Mouse (Mus musculus): ENCODE results near the gene Slc9a9. TPM values are rescaled to one million over a fixed set of nuclear protein-coding genes. Genes with fewer than 3 reads are reported as not detected.

Gene Slc9a9
- polyA plus RNA-seq, 2 experiments = 1.1 to 1.3 TPM

GRCm38 (mm10) chr9:94833836-94834235 is 164.1 kb downstream of the Slc9a9 start:
- no peaks in the 10 kb centered on the region for H3K4me1 ChIP-seq (replicated peaks; ENCODE audit: control insufficient read depth in 2 of 2, insufficient read depth in 2 of 2, low read length in 1 of 2)
- DNase-seq (ENCODE audit: low read depth in 3 of 3, low spot score in 3 of 3) (no peak), ATAC-seq (ENCODE audit: insufficient read depth) (no peak)
- H3K4me3 ChIP-seq (ENCODE audit: insufficient read depth in 1 of 2, low read depth in 2 of 2, low read length in 2 of 2) = no peak overlapping the region
- WGBS (ENCODE audit: insufficient replicate concordance) = 57% methylated on average over 1 of the region's 1 CpGs
- H3K9me3 ChIP-seq (ENCODE audit: control insufficient read depth, low read length) = no peaks in the 10 kb centered on the region
- no peaks in the 10 kb centered on the region for H3K36me3 ChIP-seq (replicated peaks; ENCODE audit: control insufficient read depth, insufficient read depth, low read depth)
- H3K9ac ChIP-seq (replicated peaks) = no peak overlapping the region
- no peak overlapping the region for H3K4me2 ChIP-seq (ENCODE audit: low read depth)
- H3K27ac ChIP-seq = no peak overlapping the region
- TF ChIP-seq CTCF (IDR thresholded peaks at IDR 0.05; ENCODE audit: low read depth) (no peak), EP300 (IDR thresholded peaks at IDR 0.05; ENCODE audit: low read depth) (no peak)
- no peaks in the 10 kb centered on the region for H3K27me3 ChIP-seq (ENCODE audit: control insufficient read depth, insufficient read depth, low read length)

- H3K4me3 ChIP-seq (ENCODE audit: insufficient read depth in 1 of 2, low read depth in 2 of 2, low read length in 2 of 2) = no peak overlapping the region
- no peak overlapping the region for H3K4me2 ChIP-seq (ENCODE audit: low read depth)
- no peak overlapping the region for H3K27ac ChIP-seq
- H3K27me3 ChIP-seq (ENCODE audit: control insufficient read depth, insufficient read depth, low read length) = no peaks in the 10 kb centered on the region
- TF ChIP-seq CTCF (IDR thresholded peaks at IDR 0.05; ENCODE audit: low read depth) = no peak
- no peak for TF ChIP-seq EP300 (IDR thresholded peaks at IDR 0.05; ENCODE audit: low read depth)
- no peaks in the 10 kb centered on the region for H3K9me3 ChIP-seq (ENCODE audit: control insufficient read depth, low read length)
- 77% methylated on average over 15 of the region's 15 CpGs for WGBS (ENCODE audit: insufficient replicate concordance)
- no peak for DNase-seq (ENCODE audit: low read depth in 3 of 3, low spot score in 3 of 3)
- no peak overlapping the region for H3K9ac ChIP-seq (replicated peaks)
- no peaks in the 10 kb centered on the region for H3K36me3 ChIP-seq (replicated peaks; ENCODE audit: control insufficient read depth, insufficient read depth, low read depth)
- H3K4me1 ChIP-seq (replicated peaks; ENCODE audit: control insufficient read depth in 2 of 2, insufficient read depth in 2 of 2, low read length in 1 of 2) = peaks cover 0 to 5% of the 10 kb centered on the region in 2 experiments; a peak in 2 of 4 replicates
- no peak for ATAC-seq (ENCODE audit: insufficient read depth)
These were observed 167.7 kb downstream of the Slc9a9 start for GRCm38 (mm10) chr9:94837384-94837783.

- no peak overlapping the region for H3K4me2 ChIP-seq (ENCODE audit: low read depth)
- WGBS (ENCODE audit: insufficient replicate concordance) = 63% methylated on average over 8 of the region's 8 CpGs
- H3K4me3 ChIP-seq (ENCODE audit: insufficient read depth in 1 of 2, low read depth in 2 of 2, low read length in 2 of 2) = no peak overlapping the region
- DNase-seq (ENCODE audit: low read depth in 3 of 3, low spot score in 3 of 3) (no peak), ATAC-seq (ENCODE audit: insufficient read depth) (no peak)
- H3K4me1 ChIP-seq (replicated peaks; ENCODE audit: control insufficient read depth in 2 of 2, insufficient read depth in 2 of 2, low read length in 1 of 2) = peaks cover 0 to 5% of the 10 kb centered on the region in 2 experiments; a peak in 2 of 4 replicates
- H3K27me3 ChIP-seq (ENCODE audit: control insufficient read depth, insufficient read depth, low read length) = no peaks in the 10 kb centered on the region
- no peak for TF ChIP-seq CTCF (IDR thresholded peaks at IDR 0.05; ENCODE audit: low read depth)
- no peak for TF ChIP-seq EP300 (IDR thresholded peaks at IDR 0.05; ENCODE audit: low read depth)
- no peak overlapping the region for H3K9ac ChIP-seq (replicated peaks)
- no peak overlapping the region for H3K27ac ChIP-seq
- no peaks in the 10 kb centered on the region for H3K9me3 ChIP-seq (ENCODE audit: control insufficient read depth, low read length)
- no peaks in the 10 kb centered on the region for H3K36me3 ChIP-seq (replicated peaks; ENCODE audit: control insufficient read depth, insufficient read depth, low read depth)
These were observed 168.8 kb downstream of the Slc9a9 start for GRCm38 (mm10) chr9:94838479-94839031.

- 77% methylated on average over 11 of the region's 11 CpGs for WGBS (ENCODE audit: insufficient replicate concordance)
- H3K27ac ChIP-seq = no peak overlapping the region
- no peak overlapping the region for H3K4me3 ChIP-seq (ENCODE audit: insufficient read depth in 1 of 2, low read depth in 2 of 2, low read length in 2 of 2)
- H3K4me2 ChIP-seq (ENCODE audit: low read depth) = no peak overlapping the region
- TF ChIP-seq EP300 (IDR thresholded peaks at IDR 0.05; ENCODE audit: low read depth) (no peak), CTCF (IDR thresholded peaks at IDR 0.05; ENCODE audit: low read depth) (no peak)
- H3K36me3 ChIP-seq (replicated peaks; ENCODE audit: control insufficient read depth, insufficient read depth, low read depth) = no peaks in the 10 kb centered on the region
- H3K4me1 ChIP-seq (replicated peaks; ENCODE audit: control insufficient read depth in 2 of 2, insufficient read depth in 2 of 2, low read length in 1 of 2) = peaks cover 0 to 5% of the 10 kb centered on the region in 2 experiments; a peak in 2 of 4 replicates
- no peaks in the 10 kb centered on the region for H3K9me3 ChIP-seq (ENCODE audit: control insufficient read depth, low read length)
- no peaks in the 10 kb centered on the region for H3K27me3 ChIP-seq (ENCODE audit: control insufficient read depth, insufficient read depth, low read length)
- ATAC-seq (ENCODE audit: insufficient read depth) (no peak), DNase-seq (ENCODE audit: low read depth in 3 of 3, low spot score in 3 of 3) (no peak)
- H3K9ac ChIP-seq (replicated peaks) = no peak overlapping the region
These were observed 169.5 kb downstream of the Slc9a9 start for GRCm38 (mm10) chr9:94839204-94839603.

GRCm38 (mm10) chr9:94840398-94840797 is 170.7 kb downstream of the Slc9a9 start:
- no peak overlapping the region for H3K27ac ChIP-seq
- peaks cover 0 to 5% of the 10 kb centered on the region in 2 experiments; a peak in 2 of 4 replicates for H3K4me1 ChIP-seq (replicated peaks; ENCODE audit: control insufficient read depth in 2 of 2, insufficient read depth in 2 of 2, low read length in 1 of 2)
- TF ChIP-seq CTCF (IDR thresholded peaks at IDR 0.05; ENCODE audit: low read depth) = no peak
- TF ChIP-seq EP300 (IDR thresholded peaks at IDR 0.05; ENCODE audit: low read depth) = no peak
- H3K4me2 ChIP-seq (ENCODE audit: low read depth) = no peak overlapping the region
- H3K9ac ChIP-seq (replicated peaks) = no peak overlapping the region
- DNase-seq (ENCODE audit: low read depth in 3 of 3, low spot score in 3 of 3) = no peak
- WGBS (ENCODE audit: insufficient replicate concordance) = 65% methylated on average over 5 of the region's 5 CpGs
- no peak for ATAC-seq (ENCODE audit: insufficient read depth)
- no peaks in the 10 kb centered on the region for H3K36me3 ChIP-seq (replicated peaks; ENCODE audit: control insufficient read depth, insufficient read depth, low read depth)
- no peaks in the 10 kb centered on the region for H3K9me3 ChIP-seq (ENCODE audit: control insufficient read depth, low read length)
- H3K4me3 ChIP-seq (ENCODE audit: insufficient read depth in 1 of 2, low read depth in 2 of 2, low read length in 2 of 2) = no peak overlapping the region
- no peaks in the 10 kb centered on the region for H3K27me3 ChIP-seq (ENCODE audit: control insufficient read depth, insufficient read depth, low read length)
